Mouse (Mus musculus) erythroblast, embryonic 14.5 days (primary cell): ENCODE data around the gene Osbpl5.

Source experiments
- GATA1 ChIP-seq: IDR thresholded peaks from 2 replicates; pipeline ENCODE4 v1.6.1; 2012; ENCODE audit warnings: low read length, inconsistent platforms, mixed read lengths
- TAL1 ChIP-seq: IDR thresholded peaks from 3 replicates; pipeline ENCODE4 v1.6.1; 2012; ENCODE audit warnings: low read length, inconsistent platforms, mixed read lengths

- no peak for TF ChIP-seq TAL1
- TF ChIP-seq GATA1, result no peak
Observed at GRCm38 (mm10) chr7:143755357-143756124, 1.2 kb downstream of the Osbpl5 start.
